ENCODE assay signal across 12 mouse cellular contexts in genomic region chr6:6173935-6174561, GRCm38 (mm10). TPM values are rescaled to one million over a fixed set of nuclear protein-coding genes. Genes with fewer than 3 reads are reported as not detected.
DNase-seq lines count a peak whose midpoint lies in the region; ATAC-seq and TF ChIP-seq lines count a peak whose summit lies in the region.
"Had no signal": no experiment of that assay in that cellular context is flagged by ENCODE, and none has a peak within 500 bp of the region (broad histone marks: within the 10 kb centered on the region; RNA-seq: fewer than 3 reads in every experiment).

No protein-coding gene starts in this region.

- 22% methylated on average over 9 of the region's 9 CpGs for WGBS in hindbrain, embryonic 11.5 days
- WGBS in hindbrain, embryonic 10.5 days: 24% methylated on average over 9 of the region's 9 CpGs
- WGBS in forebrain, embryonic 16.5 days: 10% methylated on average over 9 of the region's 9 CpGs
- 13% methylated on average over 9 of the region's 9 CpGs for WGBS in midbrain, embryonic 16.5 days
- 76% methylated on average over 9 of the region's 9 CpGs for WGBS in lung, adult 2 months

- ATAC-seq in hindbrain, embryonic 11.5 days (ENCODE audit: low FRiP score): 0 out of 2 replicates have a peak, but pooled peaks have one; percentile 31
- peak; percentile 81 for ATAC-seq in forebrain, embryonic 16.5 days
- ATAC-seq in midbrain, embryonic 16.5 days: peak; percentile 72

- H3K4me2 ChIP-seq in hindbrain, embryonic 11.5 days (replicated peaks; ENCODE audit: low read depth, low read length): no peak overlapping the region
- peak overlapping the region; percentile 35 for H3K4me2 ChIP-seq in forebrain, embryonic 16.5 days (ENCODE audit: low read length)
- H3K4me2 ChIP-seq in midbrain, embryonic 16.5 days (ENCODE audit: low read length): no peak overlapping the region

- DNase-seq in hindbrain, embryonic 11.5 days (ENCODE audit: low spot score): peak; percentile 20
- no peak for DNase-seq in hindbrain, embryonic 10.5 days (ENCODE audit: low spot score)
- peak; percentile 56 for DNase-seq in NIH3T3 (ENCODE audit: low read depth)
- DNase-seq in right cerebral cortex, adult 18-20 months: no peak
- no peak for DNase-seq in lung, adult 2 months
- no peak for DNase-seq in lung, postnatal 25 days (ENCODE audit: low spot score)
- DNase-seq: cerebellum, postnatal 36 days; heart, postnatal 4 days had no signal

- no peaks in the 10 kb centered on the region for H3K36me3 ChIP-seq in hindbrain, embryonic 11.5 days (ENCODE audit: control insufficient read depth, insufficient read depth, low read length)
- H3K36me3 ChIP-seq in hindbrain, embryonic 10.5 days: peaks cover 9% of the 10 kb centered on the region
- H3K36me3 ChIP-seq in forebrain, embryonic 16.5 days (ENCODE audit: control insufficient read depth, insufficient read depth): no peaks in the 10 kb centered on the region
- H3K36me3 ChIP-seq in midbrain, embryonic 16.5 days (ENCODE audit: control insufficient read depth, insufficient read depth, low read length): no peaks in the 10 kb centered on the region

- H3K9ac ChIP-seq in hindbrain, embryonic 11.5 days (ENCODE audit: low read depth, low read length): no peak overlapping the region
- H3K9ac ChIP-seq in forebrain, embryonic 16.5 days (replicated peaks; ENCODE audit: low read depth, low read length): 0 out of 2 replicates have a peak overlapping the region, but pooled peaks have one; percentile 23
- H3K9ac ChIP-seq in midbrain, embryonic 16.5 days (ENCODE audit: low read depth, low read length): no peak overlapping the region

- TF ChIP-seq CTCF in lung, adult 2 months (IDR thresholded peaks at IDR 0.05; ENCODE audit: insufficient read depth, low read length): no peak

- peaks cover 5% of the 10 kb centered on the region for H3K4me1 ChIP-seq in hindbrain, embryonic 11.5 days (replicated peaks; ENCODE audit: control insufficient read depth, insufficient read depth, low read length)
- peaks cover 28% of the 10 kb centered on the region for H3K4me1 ChIP-seq in hindbrain, embryonic 10.5 days (replicated peaks)
- peaks cover 21% of the 10 kb centered on the region for H3K4me1 ChIP-seq in forebrain, embryonic 16.5 days (replicated peaks; ENCODE audit: control insufficient read depth, insufficient read depth, low read length)
- peaks cover 10% of the 10 kb centered on the region for H3K4me1 ChIP-seq in midbrain, embryonic 16.5 days (ENCODE audit: control insufficient read depth, insufficient read depth, low read length)
- H3K4me1 ChIP-seq in lung, adult 2 months (ENCODE audit: control insufficient read depth, insufficient read depth, low read length): no peaks in the 10 kb centered on the region

- no peak for TF ChIP-seq POLR2A in lung, adult 2 months (IDR thresholded peaks at IDR 0.05; ENCODE audit: borderline replicate concordance, extremely low read depth, low read depth, low read length)

- no peaks in the 10 kb centered on the region for H3K27me3 ChIP-seq in hindbrain, embryonic 11.5 days (ENCODE audit: control insufficient read depth, insufficient read depth, low read length)
- no peaks in the 10 kb centered on the region for H3K27me3 ChIP-seq in hindbrain, embryonic 10.5 days (ENCODE audit: insufficient read depth, poor library complexity, severe bottlenecking)
- H3K27me3 ChIP-seq in forebrain, embryonic 16.5 days (replicated peaks; ENCODE audit: control insufficient read depth, insufficient read depth, low read length): no peaks in the 10 kb centered on the region
- no peaks in the 10 kb centered on the region for H3K27me3 ChIP-seq in midbrain, embryonic 16.5 days (ENCODE audit: control insufficient read depth, insufficient read depth, low read depth, low read length)

- no peaks in the 10 kb centered on the region for H3K9me3 ChIP-seq in hindbrain, embryonic 11.5 days (ENCODE audit: control insufficient read depth, low read length)
- H3K9me3 ChIP-seq in hindbrain, embryonic 10.5 days: no peaks in the 10 kb centered on the region
- no peaks in the 10 kb centered on the region for H3K9me3 ChIP-seq in forebrain, embryonic 16.5 days (ENCODE audit: control insufficient read depth, low read length)
- no peaks in the 10 kb centered on the region for H3K9me3 ChIP-seq in midbrain, embryonic 16.5 days (replicated peaks; ENCODE audit: control insufficient read depth, low read length, poor library complexity, severe bottlenecking)

- H3K27ac ChIP-seq in hindbrain, embryonic 11.5 days (ENCODE audit: low read depth, low read length): no peak overlapping the region
- H3K27ac ChIP-seq in hindbrain, embryonic 10.5 days: no peak overlapping the region; the same call in 1 of the 2 replicates
- H3K27ac ChIP-seq in forebrain, embryonic 16.5 days (ENCODE audit: low read length): peak overlapping the region; percentile 77
- H3K27ac ChIP-seq in midbrain, embryonic 16.5 days (ENCODE audit: low read length): no peak overlapping the region
- H3K27ac ChIP-seq: macrophage had no signal

- H3K4me3 ChIP-seq in hindbrain, embryonic 11.5 days (ENCODE audit: low read depth, low read length): no peak overlapping the region
- no peak overlapping the region for H3K4me3 ChIP-seq in hindbrain, embryonic 10.5 days
- no peak overlapping the region for H3K4me3 ChIP-seq in forebrain, embryonic 16.5 days (replicated peaks; ENCODE audit: low read length)
- H3K4me3 ChIP-seq in midbrain, embryonic 16.5 days (ENCODE audit: low read depth, low read length): no peak overlapping the region
- H3K4me3 ChIP-seq in lung, adult 2 months (replicated peaks; ENCODE audit: extremely low read depth, low read depth, low read length): no peak overlapping the region
- H3K4me3 ChIP-seq: erythroblast, embryonic 14.5 days had no signal

RNA-seq across cellular contexts. Expression of gene Slc25a13, which starts 42.9 kb away (rescaled TPM):
- 31.0 and 32.5 TPM in 2 replicates for polyA plus RNA-seq in hindbrain, embryonic 11.5 days (2014; fragmentation: Nextera tagmentation; extraction: Ambion mirVana)
- polyA plus RNA-seq in hindbrain, embryonic 10.5 days (2016; fragmentation: Nextera tagmentation; extraction: Ambion mirVana): 29.7 and 44.8 TPM in 2 replicates
- 7.9 and 10.2 TPM in 2 replicates for polyA plus RNA-seq in forebrain, embryonic 16.5 days (2015; fragmentation: Nextera tagmentation; extraction: Ambion mirVana)
- polyA plus RNA-seq in midbrain, embryonic 16.5 days (2015; fragmentation: Nextera tagmentation; extraction: Ambion mirVana): 3.8 and 3.9 TPM in 2 replicates
- polyA plus RNA-seq in lung, adult 2 months (2012; rRNA removed): 1.6 and 2.7 TPM in 2 replicates

Comparison
In these comparisons a context has a peak if more than half of its experiments do, and no peak if none do; other contexts are left out.
1. DNase-seq: peak in hindbrain, embryonic 11.5 days (single experiment) and NIH3T3 (single experiment); none in hindbrain, embryonic 10.5 days (single experiment), right cerebral cortex, adult 18-20 months (single experiment), lung, adult 2 months (single experiment) and lung, postnatal 25 days (single experiment).
2. ATAC-seq: peak in every context shown above with its lines; median percentile 81 in forebrain, embryonic 16.5 days; 72 in midbrain, embryonic 16.5 days; 31 in hindbrain, embryonic 11.5 days.